Mouse (Mus musculus): ENCODE data around the gene Ksr2.

GRCm38 (mm10) chr5:117443141-117443540, 29.3 kb downstream of the Ksr2 start:
- TF ChIP-seq CTCF (IDR thresholded peaks at IDR 0.05; ENCODE audit: low read depth, low read length) (no peak), POLR2AphosphoS5 (IDR thresholded peaks at IDR 0.05; ENCODE audit: insufficient replicate concordance, low read depth, low read length) (no peak), TAL1 (conservative IDR thresholded peaks at IDR 0.05; ENCODE audit: low read depth, low read length) (no peak), GATA1 (IDR thresholded peaks at IDR 0.05; ENCODE audit: borderline replicate concordance, low read length) (no peak), GATA2 (IDR thresholded peaks at IDR 0.05; ENCODE audit: borderline replicate concordance, low read depth, low read length) (no peak)

Data from G1E (cell line).